ENCODE assay signal across 8 mouse cellular contexts in genomic region chr17:80825518-80825901, GRCm38 (mm10).
DNase-seq lines count a peak whose midpoint lies in the region; ATAC-seq and TF ChIP-seq lines count a peak whose summit lies in the region.

No protein-coding gene starts in this region.

- TF ChIP-seq EP300 in liver, postnatal 0 days (IDR thresholded peaks at IDR 0.05; ENCODE audit: low read depth): no peak

- H3K4me2 ChIP-seq in liver, postnatal 0 days (ENCODE audit: low read depth, low read length): no peak overlapping the region; the same call in 1 of the 2 replicates

- peak overlapping the region; percentile 4; the same call in 1 of the 2 replicates for H3K4me3 ChIP-seq in brown adipose tissue, adult 24 weeks (ENCODE audit: insufficient read depth, low read depth, low read length)
- H3K4me3 ChIP-seq in liver, postnatal 0 days (ENCODE audit: low read depth, low read length): no peak overlapping the region

- intact Hi-C loops in gastrocnemius, postnatal 36 days (cut with DNase I): no loop called here
- intact Hi-C loops in heart, postnatal 14 days (cut with DNase I): loop anchor here (5.0 kb wide), 1 partner anchor 157 kb away; no protein-coding TSS in a partner anchor

- ATAC-seq in liver, postnatal 0 days: no peak

- no peaks in the 10 kb centered on the region for H3K36me3 ChIP-seq in liver, postnatal 0 days (replicated peaks; ENCODE audit: insufficient read depth, low read length)

- H3K9me3 ChIP-seq in liver, postnatal 0 days (ENCODE audit: low read length): no peaks in the 10 kb centered on the region

- H3K27me3 ChIP-seq in liver, postnatal 0 days (ENCODE audit: insufficient read depth, low read length): no peaks in the 10 kb centered on the region

- no peak for TF ChIP-seq CTCF in liver, postnatal 0 days (IDR thresholded peaks at IDR 0.05; ENCODE audit: low read depth)

- peak overlapping the region; percentile 83 for H3K27ac ChIP-seq in brown adipose tissue, adult 24 weeks (replicated peaks; ENCODE audit: low read depth, low read length)
- H3K27ac ChIP-seq in liver, postnatal 0 days (ENCODE audit: low read depth): peak overlapping the region; percentile 22; the same call in 1 of the 2 replicates

- H3K9ac ChIP-seq in liver, postnatal 0 days (replicated peaks): no peak overlapping the region

- peaks cover 9% of the 10 kb centered on the region for H3K4me1 ChIP-seq in brown adipose tissue, adult 24 weeks (ENCODE audit: control insufficient read depth, insufficient read depth, insufficient read length, low read length)
- peaks cover 17% of the 10 kb centered on the region for H3K4me1 ChIP-seq in liver, postnatal 0 days (ENCODE audit: insufficient read depth)

- DNase-seq in gastrocnemius, postnatal 4 days (ENCODE audit: low spot score in 2 of 2): peak; percentile 16 to 32
- DNase-seq in gastrocnemius, postnatal 36 days: no peak
- peak; percentile 22 to 31 for DNase-seq in heart, postnatal 14 days
- DNase-seq in liver, postnatal 0 days: no peak
- no peak for DNase-seq in cerebellum, postnatal 14 days
- DNase-seq in right cerebral cortex, adult 18-20 months: no peak
- DNase-seq in cerebellum, adult 11-12 months: no peak

- WGBS in liver, postnatal 0 days (ENCODE audit: insufficient replicate concordance): 22% methylated on average over 10 of the region's 10 CpGs

Comparison
In these comparisons a context has a peak if more than half of its experiments do, and no peak if none do; other contexts are left out.
1. DNase-seq: peak in gastrocnemius, postnatal 4 days (2 of 2) and heart, postnatal 14 days (2 of 2); none in gastrocnemius, postnatal 36 days (0 of 2), liver, postnatal 0 days (single experiment), cerebellum, postnatal 14 days (0 of 2), right cerebral cortex, adult 18-20 months (single experiment) and cerebellum, adult 11-12 months (single experiment).